Mouse (Mus musculus) limb, embryonic 10.5 days (tissue): Measurements from ENCODE around the gene Npas3. TPM values are rescaled to one million over a fixed set of nuclear protein-coding genes. Genes with fewer than 3 reads are reported as not detected.

Source experiments
- DNase-seq: peaks from one replicate; pipeline ENCODE4 v3.0.0-alpha.2; 2017; ENCODE audit warnings: low spot score
- H3K27ac ChIP-seq: fragments of 300-500 bp; sonication (generic); 2 replicates; pipeline ENCODE4 v1.5.1; 2016; ENCODE audit warnings: mild to moderate bottlenecking
- H3K27me3 ChIP-seq: fragments of 300-500 bp; sonication (generic); 2 replicates; pipeline ENCODE4 v1.6.1; 2016; ENCODE audit warnings: low read depth, mild to moderate bottlenecking; ENCODE audit not compliant: poor library complexity, severe bottlenecking
- H3K36me3 ChIP-seq: fragments of 300-500 bp; sonication (generic); 2 replicates; pipeline ENCODE4 v1.6.1; 2016; ENCODE audit warnings: mild to moderate bottlenecking, moderate library complexity
- H3K4me1 ChIP-seq: fragments of 300-500 bp; sonication (generic); 2 replicates; pipeline ENCODE4 v1.6.1; 2016
- H3K4me3 ChIP-seq: fragments of 300-500 bp; sonication (generic); 2 replicates; pipeline ENCODE4 v1.5.1; 2016; ENCODE audit warnings: mild to moderate bottlenecking, moderate library complexity
- H3K9me3 ChIP-seq: fragments of 300-500 bp; sonication (generic); replicated peaks from 2 replicates; pipeline ENCODE4 v1.6.1; 2016; ENCODE audit warnings: mild to moderate bottlenecking
- WGBS: fragments of 180-500 bp; shearing (Covaris S2); methylation state at CpG from one replicate; pipeline ENCODE4 v1.1.7; 2016; 5-methylcytosine and 5-hydroxymethylcytosine counted together
- polyA plus RNA-seq: library from polyadenylated mRNA; unstranded; fragments of >200 nt; fragmentation: Nextera tagmentation; extraction: Ambion mirVana; gene quantifications from 2 replicates; pipeline ENCODE4 v1.2.1, GENCODE M21; 2016

Gene Npas3
- polyA plus RNA-seq, result 0.90 and 0.91 TPM in 2 replicates

GRCm38 (mm10) chr12:53248101-53248727, at the start of gene Npas3:
Npas3 (plus strand) TSS chr12:53248677.
- WGBS, result 1% methylated on average over 60 of the region's 62 CpGs
- Histone ChIP-seq H3K27me3 (peaks cover 82% of the 10 kb centered on the region), H3K9me3 (no peaks in the 10 kb centered on the region), H3K4me1 (peaks cover 43% of the 10 kb centered on the region), H3K27ac (peak within 1 kb of the TSS; percentile 75), H3K36me3 (no peaks in the 10 kb centered on the region), H3K4me3 (peak within 1 kb of the TSS; percentile 67)
- DNase-seq, result peak; percentile 77

- no peak for DNase-seq
- Histone ChIP-seq H3K9me3 (no peaks in the 10 kb centered on the region), H3K36me3 (no peaks in the 10 kb centered on the region), H3K27ac (no peak overlapping the region), H3K27me3 (no peaks in the 10 kb centered on the region), H3K4me1 (no peaks in the 10 kb centered on the region), H3K4me3 (no peak overlapping the region)
- 84% methylated on average over 15 of the region's 15 CpGs for WGBS
Measured at GRCm38 (mm10) chr12:53217141-53217540, 31.3 kb upstream of the Npas3 start.

- H3K9me3 ChIP-seq, result no peaks in the 10 kb centered on the region
- 0 out of 2 replicates have a peak, but pooled peaks cover 5% of the 10 kb centered on the region for H3K4me1 ChIP-seq
- no peak overlapping the region for H3K27ac ChIP-seq
- 62% methylated on average over 4 of the region's 4 CpGs for WGBS
- DNase-seq, result no peak
- no peaks in the 10 kb centered on the region for H3K36me3 ChIP-seq
- no peaks in the 10 kb centered on the region for H3K27me3 ChIP-seq
- H3K4me3 ChIP-seq, result no peak overlapping the region
Measured at GRCm38 (mm10) chr12:53222742-53223141, 25.7 kb upstream of the Npas3 start.

- Histone ChIP-seq H3K27ac (no peak overlapping the region), H3K27me3 (no peaks in the 10 kb centered on the region), H3K4me3 (no peak overlapping the region), H3K4me1 (0 out of 2 replicates have a peak, but pooled peaks cover 6% of the 10 kb centered on the region), H3K9me3 (no peaks in the 10 kb centered on the region), H3K36me3 (no peaks in the 10 kb centered on the region)
- 65% methylated on average over 4 of the region's 4 CpGs for WGBS
- no peak for DNase-seq
Measured at GRCm38 (mm10) chr12:53227356-53227755, 21.1 kb upstream of the Npas3 start.

GRCm38 (mm10) chr12:53229419-53229818, 19.1 kb upstream of the Npas3 start:
- no peak overlapping the region for H3K4me3 ChIP-seq
- H3K36me3 ChIP-seq, result no peaks in the 10 kb centered on the region
- WGBS, result 77% methylated on average over 2 of the region's 2 CpGs
- no peak for DNase-seq
- no peak overlapping the region for H3K27ac ChIP-seq
- H3K9me3 ChIP-seq, result no peaks in the 10 kb centered on the region
- no peaks in the 10 kb centered on the region for H3K27me3 ChIP-seq
- H3K4me1 ChIP-seq, result 0 out of 2 replicates have a peak, but pooled peaks cover 6% of the 10 kb centered on the region

GRCm38 (mm10) chr12:53246181-53246580, 2.3 kb upstream of the Npas3 start:
- Histone ChIP-seq H3K4me3 (peak overlapping the region; percentile 67), H3K27me3 (peaks cover 77% of the 10 kb centered on the region), H3K27ac (peak overlapping the region; percentile 74; the same call in 1 of the 2 replicates), H3K36me3 (no peaks in the 10 kb centered on the region), H3K9me3 (no peaks in the 10 kb centered on the region), H3K4me1 (peaks cover 33% of the 10 kb centered on the region)
- DNase-seq, result no peak
- under 1% methylated on average over 12 of the region's 12 CpGs for WGBS

GRCm38 (mm10) chr12:53246581-53247490, 1.6 kb upstream of the Npas3 start:
- H3K9me3 ChIP-seq, result no peaks in the 10 kb centered on the region
- H3K27me3 ChIP-seq, result peaks cover 82% of the 10 kb centered on the region
- H3K4me1 ChIP-seq, result peaks cover 39% of the 10 kb centered on the region

GRCm38 (mm10) chr12:53247491-53248035, 914 bp upstream of the Npas3 start:
- peaks cover 82% of the 10 kb centered on the region for H3K27me3 ChIP-seq
- peak; percentile 60 for DNase-seq
- WGBS, result 0% methylated on average over 25 of the region's 25 CpGs
- H3K36me3 ChIP-seq, result no peaks in the 10 kb centered on the region
- no peaks in the 10 kb centered on the region for H3K9me3 ChIP-seq
- H3K4me1 ChIP-seq, result peaks cover 43% of the 10 kb centered on the region
- H3K27ac ChIP-seq, result peak overlapping the region; percentile 75
- H3K4me3 ChIP-seq, result peak overlapping the region; percentile 67

More at GRCm38 (mm10) chr12:53246581-53247490, 1.6 kb upstream of the Npas3 start:
- peak; percentile 71 for DNase-seq
- Histone ChIP-seq H3K36me3 (no peaks in the 10 kb centered on the region), H3K4me3 (peak overlapping the region; percentile 67), H3K27ac (peak overlapping the region; percentile 74)
- under 1% methylated on average over 28 of the region's 28 CpGs for WGBS

GRCm38 (mm10) chr12:53248796-53249195, 319 bp downstream of the Npas3 start:
- H3K4me3 ChIP-seq, result peak overlapping the region; percentile 67
- H3K36me3 ChIP-seq, result no peaks in the 10 kb centered on the region
- H3K9me3 ChIP-seq, result no peaks in the 10 kb centered on the region
- peak overlapping the region; percentile 75; the same call in 1 of the 2 replicates for H3K27ac ChIP-seq
- H3K27me3 ChIP-seq, result peaks cover 78% of the 10 kb centered on the region
- 0% methylated on average over 15 of the region's 15 CpGs for WGBS
- H3K4me1 ChIP-seq, result peaks cover 46% of the 10 kb centered on the region
- DNase-seq, result peak; percentile 64

- H3K4me3 ChIP-seq, result peak overlapping the region; percentile 80
- H3K27me3 ChIP-seq, result peaks cover 70% of the 10 kb centered on the region
- H3K27ac ChIP-seq, result peak overlapping the region; percentile 98
- peak; percentile 61 for DNase-seq
- peaks cover 41% of the 10 kb centered on the region for H3K4me1 ChIP-seq
- H3K9me3 ChIP-seq, result no peaks in the 10 kb centered on the region
- H3K36me3 ChIP-seq, result no peaks in the 10 kb centered on the region
- under 1% methylated on average over 11 of the region's 11 CpGs for WGBS
Measured at GRCm38 (mm10) chr12:53251701-53252181, 3.3 kb downstream of the Npas3 start.

GRCm38 (mm10) chr12:53252213-53252571, 3.7 kb downstream of the Npas3 start:
- H3K4me3 ChIP-seq, result peak overlapping the region; percentile 80
- peak; percentile 69 for DNase-seq
- peak overlapping the region; percentile 98 for H3K27ac ChIP-seq
- WGBS, result 3% methylated on average over 19 of the region's 23 CpGs
- H3K36me3 ChIP-seq, result no peaks in the 10 kb centered on the region
- peaks cover 36% of the 10 kb centered on the region for H3K4me1 ChIP-seq
- H3K9me3 ChIP-seq, result no peaks in the 10 kb centered on the region
- H3K27me3 ChIP-seq, result peaks cover 66% of the 10 kb centered on the region

GRCm38 (mm10) chr12:53252572-53253422, 4.3 kb downstream of the Npas3 start:
- WGBS, result 3% methylated on average over 105 of the region's 115 CpGs
- Histone ChIP-seq H3K4me3 (peak overlapping the region; percentile 80), H3K9me3 (no peaks in the 10 kb centered on the region), H3K27ac (peak overlapping the region; percentile 98), H3K4me1 (peaks cover 30% of the 10 kb centered on the region), H3K36me3 (no peaks in the 10 kb centered on the region), H3K27me3 (peaks cover 60% of the 10 kb centered on the region)
- DNase-seq, result peak; percentile 77
